Comparison of ENCODE assay signal across 8 mouse cellular contexts in the genomic region with DNA sequence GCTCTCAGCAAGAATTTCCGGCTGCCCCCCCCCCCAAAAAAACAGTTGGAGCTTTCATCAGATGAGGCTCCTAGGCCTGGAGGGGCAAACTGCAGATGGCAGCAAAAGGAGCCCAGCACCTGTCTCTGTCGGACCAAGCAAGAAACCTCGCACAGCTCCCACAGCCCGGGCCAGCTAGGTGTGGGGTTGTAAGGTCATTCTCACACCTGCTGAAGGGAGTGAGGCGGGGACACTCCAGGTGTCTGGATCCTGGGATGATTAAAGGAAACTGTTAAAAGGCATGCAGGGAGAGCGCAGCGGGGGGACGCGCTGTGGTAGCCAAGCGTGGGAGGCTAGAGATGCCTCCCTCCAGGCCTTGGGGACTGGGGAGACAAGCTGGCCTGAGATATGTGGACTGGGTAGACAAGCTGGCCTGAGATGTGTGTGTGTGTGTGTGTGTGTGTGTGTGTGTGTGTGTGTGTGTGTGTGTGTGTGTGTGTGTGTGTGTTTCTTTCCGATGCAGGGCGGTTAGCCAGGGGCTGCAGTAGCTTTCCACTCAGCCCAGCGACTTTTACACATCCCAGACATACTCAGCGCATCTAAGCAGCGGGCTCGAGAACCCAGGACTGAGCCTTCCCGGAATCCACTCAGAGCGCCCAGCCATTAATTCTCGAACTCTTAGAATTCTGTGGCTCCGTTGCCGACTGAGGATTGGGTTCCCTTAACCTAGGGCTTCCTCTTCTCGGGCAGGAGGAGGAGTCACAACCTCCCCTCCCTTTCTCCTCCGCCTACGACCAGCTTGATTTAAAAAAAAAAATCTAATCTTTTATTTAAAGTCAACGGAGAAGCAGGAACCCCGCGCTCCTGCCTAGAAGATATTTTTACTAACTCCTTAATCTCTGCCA. TPM values are rescaled to one million over a fixed set of nuclear protein-coding genes. Genes with fewer than 3 reads are reported as not detected.
A peak's percentile ranks its signal among the peaks of the same experiment; 100 is the strongest.
DNase-seq lines count a peak whose midpoint lies in the region; ATAC-seq and TF ChIP-seq lines count a peak whose summit lies in the region.

No protein-coding gene starts in this region.

- intact Hi-C loops in heart, postnatal 10 days (cut with DNase I), result loop anchor here (10.0 kb wide), 1 partner anchor 1659 kb away; a partner anchor contains a TSS

- no peak for TF ChIP-seq POLR2A in lung, adult 2 months (IDR thresholded peaks at IDR 0.05; ENCODE audit: borderline replicate concordance, extremely low read depth, low read depth, low read length)

- peak overlapping the region; percentile 88 for H3K4me3 ChIP-seq in E14TG2a.4 (replicated peaks; ENCODE audit: low read length)
- H3K4me3 ChIP-seq in brown adipose tissue, adult 24 weeks (ENCODE audit: insufficient read depth, low read depth, low read length), result peak overlapping the region; percentile 80
- H3K4me3 ChIP-seq in forebrain, embryonic 11.5 days (ENCODE audit: low read depth, low read length), result peak overlapping the region; percentile 58
- peak overlapping the region; percentile 76 for H3K4me3 ChIP-seq in lung, adult 2 months (replicated peaks; ENCODE audit: extremely low read depth, low read depth, low read length)
- peak overlapping the region; percentile 53 for H3K4me3 ChIP-seq in neural tube, embryonic 14.5 days (ENCODE audit: low read depth, low read length)

- 29% methylated on average over 25 of the region's 27 CpGs for WGBS in forebrain, embryonic 11.5 days
- 29% methylated on average over 27 of the region's 27 CpGs for WGBS in lung, adult 2 months
- WGBS in neural tube, embryonic 14.5 days, result 17% methylated on average over 27 of the region's 27 CpGs

- DNase-seq in forebrain, embryonic 11.5 days (ENCODE audit: low spot score), result peak; percentile 52
- DNase-seq in heart, postnatal 10 days, result peak; percentile 46 to 55
- peak; percentile 46 to 57 for DNase-seq in kidney, postnatal 36 days
- DNase-seq in lung, adult 2 months, result peak; percentile 38
- DNase-seq in testis, postnatal 14 days (ENCODE audit: low spot score), result peak; percentile 59

- no peaks in the 10 kb centered on the region for H3K36me3 ChIP-seq in E14TG2a.4 (ENCODE audit: insufficient read depth, low read length)
- H3K36me3 ChIP-seq in forebrain, embryonic 11.5 days (ENCODE audit: control insufficient read depth, insufficient read depth, low read length), result no peaks in the 10 kb centered on the region
- no peaks in the 10 kb centered on the region for H3K36me3 ChIP-seq in neural tube, embryonic 14.5 days (ENCODE audit: control insufficient read depth, insufficient read depth, low read length)

- peak overlapping the region; percentile 91 for H3K27ac ChIP-seq in brown adipose tissue, adult 24 weeks (replicated peaks; ENCODE audit: low read depth, low read length)
- H3K27ac ChIP-seq in forebrain, embryonic 11.5 days (ENCODE audit: low read depth, low read length), result no peak overlapping the region
- no peak overlapping the region for H3K27ac ChIP-seq in neural tube, embryonic 14.5 days (ENCODE audit: low read depth, low read length)

- peak overlapping the region; percentile 50 for H3K4me2 ChIP-seq in forebrain, embryonic 11.5 days (ENCODE audit: low read depth, low read length, severe bottlenecking)
- peak overlapping the region; percentile 55 for H3K4me2 ChIP-seq in neural tube, embryonic 14.5 days (ENCODE audit: low read depth, low read length)

- no peak for TF ChIP-seq CTCF in E14TG2a.4 (conservative IDR thresholded peaks at IDR 0.05; ENCODE audit: low read length)
- no peak for TF ChIP-seq CTCF in lung, adult 2 months (IDR thresholded peaks at IDR 0.05; ENCODE audit: insufficient read depth, low read length)

- peaks cover 11% of the 10 kb centered on the region for H3K27me3 ChIP-seq in E14TG2a.4 (ENCODE audit: insufficient read depth, low read length)
- H3K27me3 ChIP-seq in forebrain, embryonic 11.5 days (ENCODE audit: control insufficient read depth, insufficient read depth, low read length), result no peaks in the 10 kb centered on the region
- no peaks in the 10 kb centered on the region for H3K27me3 ChIP-seq in neural tube, embryonic 14.5 days (ENCODE audit: control insufficient read depth, insufficient read depth, low read length)

- peaks cover 6% of the 10 kb centered on the region; the same call in 1 of the 2 replicates for H3K4me1 ChIP-seq in E14TG2a.4 (replicated peaks; ENCODE audit: low read depth, low read length)
- no peaks in the 10 kb centered on the region for H3K4me1 ChIP-seq in brown adipose tissue, adult 24 weeks (ENCODE audit: control insufficient read depth, insufficient read depth, insufficient read length, low read length)
- H3K4me1 ChIP-seq in forebrain, embryonic 11.5 days (replicated peaks; ENCODE audit: control insufficient read depth, insufficient read depth, low read length), result no peaks in the 10 kb centered on the region
- peaks cover 4% of the 10 kb centered on the region; the same call in 1 of the 2 replicates for H3K4me1 ChIP-seq in lung, adult 2 months (ENCODE audit: control insufficient read depth, insufficient read depth, low read length)
- no peaks in the 10 kb centered on the region for H3K4me1 ChIP-seq in neural tube, embryonic 14.5 days (ENCODE audit: control insufficient read depth, insufficient read depth, low read length)

- H3K9ac ChIP-seq in forebrain, embryonic 11.5 days (ENCODE audit: low read length), result no peak overlapping the region; the same call in 1 of the 2 replicates
- no peak overlapping the region; the same call in 1 of the 2 replicates for H3K9ac ChIP-seq in neural tube, embryonic 14.5 days (replicated peaks; ENCODE audit: low read depth, low read length)

- no peak for ATAC-seq in forebrain, embryonic 11.5 days (replicated peaks; ENCODE audit: low FRiP score)
- no peak for ATAC-seq in neural tube, embryonic 14.5 days (ENCODE audit: low read depth)

- H3K9me3 ChIP-seq in E14TG2a.4 (ENCODE audit: low read length), result no peaks in the 10 kb centered on the region
- no peaks in the 10 kb centered on the region for H3K9me3 ChIP-seq in forebrain, embryonic 11.5 days (ENCODE audit: control insufficient read depth, low read length)
- H3K9me3 ChIP-seq in neural tube, embryonic 14.5 days (ENCODE audit: control insufficient read depth, low read length), result no peaks in the 10 kb centered on the region

RNA-seq across cellular contexts. Expression of a gene that starts 44.1 kb away (rescaled TPM):
- polyA plus RNA-seq in brown adipose tissue, adult 24 weeks (2012; ENCODE audit: insufficient read depth, insufficient read length, missing spikeins), result 37.3 and 39.4 TPM in 2 replicates
- 5.3 and 5.8 TPM in 2 replicates for polyA plus RNA-seq in forebrain, embryonic 11.5 days (2014; fragmentation: Nextera tagmentation; extraction: Ambion mirVana)
- total RNA-seq in heart, postnatal 10 days (2021), result 10 to 100 TPM; 57.6 to 60.7 TPM
- polyA plus RNA-seq in lung, adult 2 months (2012; rRNA removed), result 14.6 and 19.2 TPM in 2 replicates
- 4.4 and 6.4 TPM in 2 replicates for polyA plus RNA-seq in neural tube, embryonic 14.5 days (2014; fragmentation: Nextera tagmentation; extraction: Ambion mirVana)
